Mouse (Mus musculus) layer of hippocampus, adult 9-10 months (tissue): ENCODE results near the gene Atp2a2.

ENCODE experiments used
- DNase-seq: peaks from one replicate; pipeline ENCODE4 v3.0.0; 2022; ENCODE audit warnings: low spot score

Atp2a2 gene

GRCm38 (mm10) chr5:122519043-122519660 is 17.1 kb upstream of the Atp2a2 start:
- DNase-seq = no peak

- DNase-seq = no peak
Measured at GRCm38 (mm10) chr5:122518247-122518646, 16.2 kb upstream of the Atp2a2 start.

GRCm38 (mm10) chr5:122516901-122517300 is 14.9 kb upstream of the Atp2a2 start:
- DNase-seq = no peak

GRCm38 (mm10) chr5:122516029-122516730 is 14.2 kb upstream of the Atp2a2 start:
- DNase-seq = no peak

GRCm38 (mm10) chr5:122514127-122514521 is 12.1 kb upstream of the Atp2a2 start:
- DNase-seq = no peak

- DNase-seq = no peak
Measured at GRCm38 (mm10) chr5:122513421-122514126, 11.5 kb upstream of the Atp2a2 start.

- DNase-seq = no peak
Measured at GRCm38 (mm10) chr5:122512011-122512410, 10.0 kb upstream of the Atp2a2 start.

- no peak for DNase-seq
Measured at GRCm38 (mm10) chr5:122511405-122511804, 9.4 kb upstream of the Atp2a2 start.

GRCm38 (mm10) chr5:122510651-122511157 is 8.7 kb upstream of the Atp2a2 start:
- DNase-seq = no peak

GRCm38 (mm10) chr5:122509608-122510007 is 7.6 kb upstream of the Atp2a2 start:
- DNase-seq = no peak

GRCm38 (mm10) chr5:122508861-122509306 is 6.9 kb upstream of the Atp2a2 start:
- DNase-seq = no peak

GRCm38 (mm10) chr5:122507396-122507795 is 5.4 kb upstream of the Atp2a2 start:
- DNase-seq = no peak

- no peak for DNase-seq
Measured at GRCm38 (mm10) chr5:122506462-122506861, 4.4 kb upstream of the Atp2a2 start.

GRCm38 (mm10) chr5:122505554-122505953 is 3.5 kb upstream of the Atp2a2 start:
- no peak for DNase-seq

- DNase-seq = no peak
Measured at GRCm38 (mm10) chr5:122503760-122504119, 1.7 kb upstream of the Atp2a2 start.

GRCm38 (mm10) chr5:122503015-122503759 is 1.2 kb upstream of the Atp2a2 start:
- no peak for DNase-seq

- DNase-seq = no peak
Measured at GRCm38 (mm10) chr5:122501101-122502076, 636 bp downstream of the Atp2a2 start.

GRCm38 (mm10) chr5:122500563-122500962 is 1.5 kb downstream of the Atp2a2 start:
- no peak for DNase-seq

GRCm38 (mm10) chr5:122500141-122500540 is 1.9 kb downstream of the Atp2a2 start:
- DNase-seq = no peak

- no peak for DNase-seq
Measured at GRCm38 (mm10) chr5:122498046-122498445, 4.0 kb downstream of the Atp2a2 start.

- no peak for DNase-seq
Measured at GRCm38 (mm10) chr5:122496990-122497389, 5.0 kb downstream of the Atp2a2 start.
